Mouse (Mus musculus) CD4-positive naive resting alpha-beta T cell, adult 76 days (primary cell): ENCODE data around the gene Mpig6b. TPM values are rescaled to one million over a fixed set of nuclear protein-coding genes. Genes with fewer than 3 reads are reported as not detected.

Experiments
- total RNA-seq: library from RNA; stranded (reverse); gene quantifications from one replicate; pipeline ENCODE4 v1.2.4, GENCODE M21; 2023

The Mpig6b gene
- total RNA-seq, 1 experiment from 2014 or later, result not detected

Other genes starting within 250 kb of the Mpig6b start
- 55.8 TPM for gene Stk19, start 229.2 kb downstream of the Mpig6b start, total RNA-seq
- 86.0 TPM for gene Dxo, start 229.2 kb downstream of the Mpig6b start, total RNA-seq
- gene Skiv2l, start 216.0 kb downstream of the Mpig6b start, total RNA-seq, result 121 TPM
- gene Nelfe, start 215.8 kb downstream of the Mpig6b start, total RNA-seq, result 22.0 TPM
- gene Cfb, start 203.7 kb downstream of the Mpig6b start, total RNA-seq, result 0.64 TPM
- gene Zbtb12, start 186.7 kb downstream of the Mpig6b start, total RNA-seq, result 4.4 TPM
- 0.38 TPM for gene Gm20547, start 184.1 kb downstream of the Mpig6b start, total RNA-seq
- 1.6 TPM for gene C2, start 167.9 kb downstream of the Mpig6b start, total RNA-seq
- 113 TPM for gene Ehmt2, start 167.7 kb downstream of the Mpig6b start, total RNA-seq
- not detected for gene Slc44a4, start 151.7 kb downstream of the Mpig6b start, total RNA-seq
- gene Neu1, start 134.9 kb downstream of the Mpig6b start, total RNA-seq, result 44.2 TPM
- gene Hspa1b, start 106.9 kb downstream of the Mpig6b start, total RNA-seq, result 97.6 TPM
- not detected for gene Gm20481, start 96.3 kb downstream of the Mpig6b start, total RNA-seq
- gene Hspa1a, start 94.0 kb downstream of the Mpig6b start, total RNA-seq, result 57.4 TPM
- gene Hspa1l, start 93.5 kb downstream of the Mpig6b start, total RNA-seq, result not detected
- gene Lsm2, start 84.3 kb downstream of the Mpig6b start, total RNA-seq, result 24.0 TPM
- 85.0 TPM for gene Vars, start 65.2 kb downstream of the Mpig6b start, total RNA-seq
- not detected for gene Vwa7, start 49.6 kb downstream of the Mpig6b start, total RNA-seq
- gene Sapcd1, start 38.2 kb downstream of the Mpig6b start, total RNA-seq, result 1.4 TPM
- gene Msh5, start 19.4 kb downstream of the Mpig6b start, total RNA-seq, result 3.2 TPM
- gene Clic1, start 16.2 kb downstream of the Mpig6b start, total RNA-seq, result 137 TPM
- gene Ddah2, start 7.1 kb downstream of the Mpig6b start, total RNA-seq, result 0.70 TPM
- gene Ly6g6c, start 796 bp downstream of the Mpig6b start, total RNA-seq, result not detected
- not detected for gene Ly6g6e, start 10.7 kb upstream of the Mpig6b start, total RNA-seq
- gene Ly6g6d, start 11.9 kb upstream of the Mpig6b start, total RNA-seq, result not detected
- not detected for gene Ly6g6f, start 19.4 kb upstream of the Mpig6b start, total RNA-seq
- gene Abhd16a, start 23.1 kb upstream of the Mpig6b start, total RNA-seq, result 60.6 TPM
- not detected for gene Ly6g5c, start 42.1 kb upstream of the Mpig6b start, total RNA-seq
- gene Ly6g5b, start 49.2 kb upstream of the Mpig6b start, total RNA-seq, result 1.5 TPM
- 28.7 TPM for gene Gpank1, start 55.3 kb upstream of the Mpig6b start, total RNA-seq
- gene Csnk2b, start 55.9 kb upstream of the Mpig6b start, total RNA-seq, result 118 TPM
- 15.3 TPM for gene D17H6S53E, start 60.2 kb upstream of the Mpig6b start, total RNA-seq
- not detected for gene Apom, start 65.9 kb upstream of the Mpig6b start, total RNA-seq
- gene Bag6, start 69.0 kb upstream of the Mpig6b start, total RNA-seq, result 487 TPM
- gene Prrc2a, start 98.7 kb upstream of the Mpig6b start, total RNA-seq, result 292 TPM
- 8.6 TPM for gene Aif1, start 109.9 kb upstream of the Mpig6b start, total RNA-seq
- gene Lst1, start 122.3 kb upstream of the Mpig6b start, total RNA-seq, result 9.5 TPM
- gene Ltb, start 128.3 kb upstream of the Mpig6b start, total RNA-seq, result 417 TPM
- 11.3 TPM for gene Tnf, start 135.8 kb upstream of the Mpig6b start, total RNA-seq
- gene Lta, start 139.2 kb upstream of the Mpig6b start, total RNA-seq, result 15.7 TPM
- not detected for gene Gm16181, start 154.7 kb upstream of the Mpig6b start, total RNA-seq
- gene Atp6v1g2, start 167.5 kb upstream of the Mpig6b start, total RNA-seq, result 1.00 TPM
- 9.4 TPM for gene Nfkbil1, start 169.6 kb upstream of the Mpig6b start, total RNA-seq
- gene Ddx39b, start 175.6 kb upstream of the Mpig6b start, total RNA-seq, result 422 TPM
- 2,346 TPM for gene H2-D1, start 196.5 kb upstream of the Mpig6b start, total RNA-seq